Mouse (Mus musculus): ENCODE measurements at regions not wholly inside any gene's neighbourhood (a gene's known extent, or its start where the extent isn't known, plus 50 kb on each side); places are given as distances from the start of the nearest gene placed in this dataset.

DNA sequence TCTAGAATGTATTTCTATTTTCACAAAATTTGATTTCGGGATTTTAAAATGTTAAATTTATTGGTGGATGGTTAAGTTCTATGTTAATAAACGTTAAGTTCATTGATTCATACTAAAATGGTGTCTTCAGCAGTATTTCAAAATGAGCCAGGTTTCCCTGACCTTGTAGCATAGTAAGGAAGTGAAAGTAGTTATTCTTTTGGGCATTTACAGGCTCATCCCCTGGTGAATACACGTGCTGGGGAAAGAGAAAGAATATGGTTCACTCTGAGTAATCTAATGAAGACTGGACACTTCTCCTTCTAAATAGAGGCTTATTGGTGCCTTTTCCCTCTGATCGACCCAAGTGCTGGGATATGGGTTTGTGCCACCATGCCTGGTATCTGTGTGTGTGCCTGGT lies 281.1 kb downstream of the Lipi start:
- in situ Hi-C loops (cut with MboI, MseI) = no loop called here

- in situ Hi-C loops (cut with MboI, MseI) = no loop called here
Observed at GRCm38 (mm10) chr16:75297416-75297815, 288.4 kb downstream of the Lipi start.

DNA sequence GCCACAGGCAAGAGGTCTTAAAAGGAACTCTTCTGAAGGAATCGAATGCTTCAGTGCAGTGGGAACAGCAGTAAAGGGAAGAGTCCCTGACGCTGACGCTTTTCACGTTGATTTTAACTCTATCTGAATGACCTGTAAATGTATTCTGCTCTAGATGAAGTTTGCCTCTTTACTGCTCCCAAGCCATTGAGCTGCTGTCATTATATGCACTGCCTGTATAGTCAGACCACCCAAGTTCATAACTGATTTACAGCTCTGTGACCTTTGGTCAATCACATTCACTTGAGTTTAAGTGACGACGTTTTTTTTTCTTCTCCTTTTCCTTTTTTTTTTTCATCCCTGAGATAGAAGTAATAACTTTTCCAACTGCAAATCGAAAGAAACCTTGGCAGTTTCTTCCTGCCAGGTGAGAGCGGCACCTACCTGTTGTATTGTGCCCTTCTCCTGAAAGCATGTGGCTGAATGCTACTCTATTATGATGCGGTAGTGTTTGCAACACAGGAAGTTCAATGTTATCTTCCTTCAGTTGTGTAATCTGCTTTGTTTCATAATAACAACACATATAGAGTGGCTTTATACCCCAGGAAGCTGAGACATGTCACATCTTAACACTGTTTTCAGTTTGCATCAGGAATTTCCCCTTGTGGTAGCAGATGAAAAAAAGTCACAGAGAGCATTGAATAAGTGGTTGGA lies 293.0 kb downstream of the Lipi start:
- in situ Hi-C loops (cut with MboI, MseI) = no loop called here

- in situ Hi-C loops (cut with MboI, MseI) = no loop called here
Observed at GRCm38 (mm10) chr16:75291194-75291593, 294.7 kb downstream of the Lipi start.

DNA sequence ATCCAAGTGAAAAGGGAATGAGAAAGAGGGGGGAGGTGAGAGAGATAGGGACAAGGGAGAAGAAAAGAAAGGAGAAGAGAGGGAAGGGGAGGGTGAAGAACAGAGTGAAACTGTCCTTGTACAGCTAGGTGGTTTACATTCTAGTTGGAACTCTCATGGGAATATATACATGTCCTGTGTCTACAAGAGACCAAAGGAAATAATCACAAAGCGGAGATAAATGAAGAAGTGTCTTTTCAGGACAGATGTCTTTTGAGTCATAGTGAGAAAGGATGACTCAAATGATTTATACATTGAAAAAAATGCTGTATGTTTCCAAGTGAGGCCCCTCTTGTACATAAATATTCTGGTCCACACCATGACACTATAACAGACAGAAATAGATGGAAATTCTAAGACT lies 298.7 kb downstream of the Lipi start:
- in situ Hi-C loops (cut with MboI, MseI) = no loop called here

DNA sequence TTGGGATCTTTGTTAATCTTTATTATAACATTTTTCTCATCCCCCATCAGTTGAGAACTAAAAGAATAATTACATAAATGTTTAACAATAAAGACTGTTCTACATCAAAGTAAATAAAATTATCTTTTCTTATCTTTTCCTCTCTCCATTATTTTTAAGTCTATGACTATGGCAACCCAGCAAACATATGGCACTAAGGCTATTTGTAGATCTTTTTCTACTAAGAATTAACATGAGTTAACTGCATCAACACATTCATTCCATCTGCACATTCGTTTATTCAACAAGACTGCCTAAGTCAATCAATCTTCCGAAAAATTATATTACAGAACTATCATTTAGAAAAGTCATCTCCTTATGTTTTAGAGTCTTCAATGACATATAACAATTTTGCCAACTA lies 300.1 kb downstream of the Lipi start:
- in situ Hi-C loops (cut with MboI, MseI) = no loop called here

GRCm38 (mm10) chr16:75263903-75264302 lies 322.0 kb downstream of the Lipi start:
- in situ Hi-C loops (cut with MboI, MseI) = no loop called here

GRCm38 (mm10) chr16:75254981-75255380 lies 330.9 kb downstream of the Lipi start:
- in situ Hi-C loops (cut with MboI, MseI) = no loop called here

DNA sequence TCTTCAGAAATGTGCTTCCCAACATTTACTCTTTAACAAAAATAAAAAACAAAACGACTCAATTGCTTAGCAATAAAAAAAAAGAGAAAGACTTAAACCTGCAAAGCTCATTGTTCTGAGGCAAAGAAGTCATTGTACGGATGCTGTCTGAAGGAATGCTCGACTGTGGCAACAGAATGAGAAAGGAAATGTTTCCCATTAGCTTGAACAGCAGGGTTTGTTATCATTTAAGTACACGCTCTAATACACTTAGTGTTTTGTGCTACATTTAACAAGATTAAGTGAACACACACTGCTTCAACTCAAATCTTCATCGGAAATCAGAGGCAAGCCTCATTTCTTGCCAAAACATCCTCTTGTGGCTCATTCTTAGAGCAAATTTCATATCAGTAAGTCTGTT lies 336.7 kb downstream of the Lipi start:
- in situ Hi-C loops (cut with MboI, MseI) = no loop called here

DNA sequence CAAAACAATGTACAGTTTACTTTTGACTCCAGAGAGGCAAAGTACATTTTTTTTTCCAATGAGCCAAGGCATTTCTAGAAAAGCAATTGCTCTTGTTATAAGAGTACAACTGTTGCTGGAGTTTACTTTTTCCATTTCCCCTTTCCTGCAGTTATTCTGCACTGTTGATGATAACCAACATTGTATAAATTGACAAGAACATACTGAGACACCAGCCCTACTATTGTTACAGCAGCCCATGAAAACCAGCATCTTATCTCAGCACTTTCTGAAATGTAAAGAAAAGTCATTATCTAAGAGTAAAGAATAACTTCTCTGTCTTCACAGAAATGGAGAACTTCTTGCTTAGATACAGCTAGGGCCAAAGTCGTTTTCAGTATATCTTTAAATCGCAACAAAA lies 345.5 kb downstream of the Lipi start:
- in situ Hi-C loops (cut with MboI, MseI) = no loop called here

DNA sequence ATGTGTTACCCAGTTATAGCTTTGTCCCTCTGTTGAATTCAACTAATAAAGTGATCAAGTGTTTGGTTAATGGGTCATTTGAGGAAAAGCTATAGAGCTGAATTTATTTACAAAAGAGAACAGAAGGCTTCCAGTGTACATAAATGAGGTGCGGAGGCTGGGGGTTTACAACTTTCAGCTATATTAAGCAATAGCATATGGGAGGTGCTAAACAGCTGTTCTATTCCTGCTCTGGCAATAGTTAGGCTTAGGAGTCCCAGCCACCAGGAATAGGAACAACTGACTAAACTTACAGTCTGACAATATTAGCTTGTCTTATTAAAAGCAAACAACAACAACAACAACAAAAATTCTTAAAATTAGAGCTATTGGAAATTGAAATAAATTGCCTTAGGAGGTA lies 353.7 kb downstream of the Lipi start:
- in situ Hi-C loops (cut with MboI, MseI) = no loop called here

GRCm38 (mm10) chr16:75193404-75193803 lies 392.5 kb downstream of the Lipi start:
- in situ Hi-C loops (cut with MboI, MseI) = no loop called here

- in situ Hi-C loops (cut with MboI, MseI) = no loop called here
Observed at GRCm38 (mm10) chr16:75190316-75190715, 395.5 kb downstream of the Lipi start.

- in situ Hi-C loops (cut with MboI, MseI) = no loop called here
Observed at GRCm38 (mm10) chr16:75166040-75166439, 419.8 kb downstream of the Lipi start.

- in situ Hi-C loops (cut with MboI, MseI) = no loop called here
Observed at GRCm38 (mm10) chr16:75164969-75165726, 420.7 kb downstream of the Lipi start.

DNA sequence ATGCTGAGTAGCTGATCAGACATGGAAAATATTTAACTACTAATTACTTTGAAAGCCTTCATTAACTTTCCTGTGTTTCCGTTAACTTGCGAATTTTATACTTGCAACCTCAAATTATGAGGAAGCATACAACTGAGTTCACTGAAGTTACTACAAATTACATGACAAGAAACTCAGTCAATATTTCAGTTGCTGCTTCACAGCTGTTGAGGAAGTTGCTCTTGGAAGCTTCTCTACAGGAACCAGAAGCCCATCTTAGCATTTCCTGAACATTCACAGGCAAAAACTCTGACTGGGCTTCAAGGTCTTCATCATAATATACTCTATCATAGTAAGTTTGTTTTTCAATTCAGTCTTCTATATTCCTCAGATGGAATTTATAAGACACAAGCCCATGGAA lies 426.1 kb downstream of the Lipi start:
- in situ Hi-C loops (cut with MboI, MseI) = no loop called here

DNA sequence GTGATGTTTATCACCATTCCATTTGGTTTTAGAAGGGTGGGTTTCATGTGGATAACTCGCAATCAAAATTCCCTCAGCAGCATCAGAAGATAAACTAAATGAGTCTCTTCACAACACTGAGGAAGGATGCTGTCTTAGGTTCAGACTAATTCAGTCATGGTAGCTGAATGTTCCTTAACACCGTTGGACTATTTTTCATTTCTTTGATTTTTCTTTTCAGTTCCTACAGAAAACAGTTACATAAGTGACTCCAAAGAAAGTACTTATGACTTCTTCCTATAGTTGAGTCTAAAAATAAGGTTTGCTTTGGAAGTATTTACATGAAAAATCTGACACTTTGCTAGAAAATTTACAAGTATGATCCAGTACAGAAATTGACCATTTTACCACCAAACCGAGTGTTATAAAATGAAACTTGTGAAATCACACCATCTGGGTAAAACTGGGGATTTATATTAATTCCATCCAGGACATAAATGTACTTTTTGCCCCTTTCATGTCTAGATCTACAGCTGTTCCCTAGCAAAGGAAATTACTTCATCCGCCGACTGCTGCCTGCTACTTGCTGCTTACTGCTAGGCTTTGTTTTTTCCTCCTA lies 430.3 kb downstream of the Lipi start:
- in situ Hi-C loops (cut with MboI, MseI) = no loop called here

Data from regulatory T cell (primary cell).